Mouse (Mus musculus): ENCODE measurements around the gene Tpbpa.
"Not testable (repeated sequence)": the region's sequence is repeated elsewhere in the genome, so short reads cannot be mapped to it uniquely, and the experiment has no call there.

The Tpbpa gene

GRCm38 (mm10) chr13:60941884-60942283, at the start of gene Tpbpa:
Gene Tpbpa, minus strand, starts transcription at chr13:60941984.
- not testable (repeated sequence) for DNase-seq

GRCm38 (mm10) chr13:60986915-60987314, 45.1 kb upstream of the Tpbpa start:
- not testable (repeated sequence) for DNase-seq

- DNase-seq = not testable (repeated sequence)
Measured at GRCm38 (mm10) chr13:60972319-60972718, 30.5 kb upstream of the Tpbpa start.

- DNase-seq = not testable (repeated sequence)
Measured at GRCm38 (mm10) chr13:60963985-60964384, 22.2 kb upstream of the Tpbpa start.

GRCm38 (mm10) chr13:60961706-60962105, 19.9 kb upstream of the Tpbpa start:
- DNase-seq = no peak

GRCm38 (mm10) chr13:60936500-60936901, 5.3 kb downstream of the Tpbpa start, which contains the start of the genes Gm49391 and Ctla2a:
Gene Gm49391, minus strand, starts transcription at chr13:60936571.
Gene Ctla2a, minus strand, starts transcription at chr13:60936625.
- DNase-seq = no peak

- not testable (repeated sequence) for DNase-seq
Measured at GRCm38 (mm10) chr13:60935490-60935889, 6.3 kb downstream of the Tpbpa start, which contains the start of gene Gm49393. Gene Gm49393, minus strand, starts transcription at chr13:60935590.

GRCm38 (mm10) chr13:60904780-60905179, 37.0 kb downstream of the Tpbpa start, which contains the start of gene Tpbpb:
Gene Tpbpb, minus strand, starts transcription at chr13:60904880.
- DNase-seq = not testable (repeated sequence)

- DNase-seq = no peak
Measured at GRCm38 (mm10) chr13:60897328-60897727, 44.5 kb downstream of the Tpbpa start, which contains the start of gene Ctla2b. Gene Ctla2b, minus strand, starts transcription at chr13:60897447.

GRCm38 (mm10) chr13:60896794-60897193, 45.0 kb downstream of the Tpbpa start, which contains the start of gene Gm49392:
Gene Gm49392, minus strand, starts transcription at chr13:60896894.
- not testable (repeated sequence) for DNase-seq

GRCm38 (mm10) chr13:60895406-60896160, 46.2 kb downstream of the Tpbpa start:
- no peak for DNase-seq

GRCm38 (mm10) chr13:60892301-60892700, 49.5 kb downstream of the Tpbpa start:
- no peak for DNase-seq

Data from right cerebral cortex, adult 18-20 months (tissue).